Mouse (Mus musculus) cerebellum, postnatal 14 days (tissue): ENCODE measurements at regions not wholly inside any gene's neighbourhood (a gene's known extent, or its start where the extent isn't known, plus 50 kb on each side); places are given as distances from the start of the nearest gene placed in this dataset.
A peak's percentile ranks its signal among the peaks of the same experiment; 100 is the strongest.

Source experiments
- DNase-seq, 2 experiments: peaks; one replicate each; pipeline ENCODE4 v3.0.0; 2021; ENCODE audit warnings: mixed read lengths in 2 of 2

DNA sequence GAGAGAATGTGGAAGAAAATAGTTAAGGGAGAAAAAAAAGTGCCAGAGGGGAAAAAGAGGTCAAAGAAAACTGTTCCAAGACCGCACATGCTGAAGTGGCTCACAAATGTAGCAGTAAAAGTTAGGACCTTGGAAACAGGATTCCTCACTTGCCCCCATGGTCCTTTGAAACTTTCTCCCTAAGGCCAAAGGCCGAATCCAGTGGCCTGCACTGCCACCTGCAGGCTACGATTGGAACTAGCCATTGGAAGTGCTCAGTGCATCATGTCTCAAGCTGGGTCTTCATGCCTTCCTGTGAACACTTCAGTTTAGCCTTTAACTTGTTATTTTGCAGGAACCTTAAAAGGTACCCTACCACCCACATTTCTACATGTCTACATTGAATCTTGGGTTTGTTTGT, 56.3 kb upstream of the Mctp2 start:
- peak; percentile 82 to 84 for DNase-seq

DNA sequence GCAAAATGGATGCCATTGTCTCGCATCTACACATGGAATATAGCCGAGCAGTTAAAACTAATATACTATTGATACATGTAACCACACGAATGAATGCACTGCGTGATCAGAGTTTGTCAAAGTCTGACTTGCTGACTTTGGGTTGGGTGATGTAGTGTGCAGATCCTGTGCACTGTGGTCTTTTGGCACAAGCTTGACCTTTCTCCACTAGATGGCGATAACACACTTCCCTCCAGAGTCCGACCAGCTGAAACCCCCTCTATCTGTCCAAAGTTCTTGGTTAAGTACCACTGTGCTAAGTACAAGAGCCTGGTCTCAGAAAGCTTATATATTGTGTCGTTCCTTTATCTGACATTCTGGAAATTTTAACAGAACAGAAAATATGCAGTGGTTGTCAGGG, 84.9 kb upstream of the Mctp2 start:
- DNase-seq: peak; percentile 26 to 45

DNA sequence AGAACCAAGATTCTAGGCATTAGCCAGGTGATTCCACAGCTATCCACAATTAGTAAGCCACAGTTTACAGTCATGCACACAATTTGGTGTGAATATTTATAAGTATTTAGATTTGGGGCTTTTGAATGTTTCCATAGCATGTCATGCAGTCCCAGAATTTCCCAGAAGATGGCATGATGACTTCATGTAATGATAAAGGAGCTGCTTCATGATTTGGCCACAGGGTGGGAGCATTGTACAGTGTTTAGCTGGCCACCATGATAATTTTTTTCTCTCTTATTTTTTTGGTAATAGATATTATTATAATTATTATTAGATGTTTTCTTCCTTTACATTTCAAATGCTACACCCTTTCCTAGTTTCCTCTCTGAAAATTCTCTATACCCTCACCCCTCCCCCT, 93.6 kb upstream of the Mctp2 start:
- peak; percentile 82 to 86 for DNase-seq

GRCm38 (mm10) chr7:72406131-72406530, 99.7 kb upstream of the Mctp2 start:
- no peak for DNase-seq

GRCm38 (mm10) chr7:72408409-72408986, 102.1 kb upstream of the Mctp2 start:
- DNase-seq: no peak

GRCm38 (mm10) chr7:72438552-72438951, 132.1 kb upstream of the Mctp2 start:
- DNase-seq: peak; percentile 54 to 64

- DNase-seq: peak; percentile 11 to 22
These were observed 135.6 kb upstream of the Mctp2 start for GRCm38 (mm10) chr7:72442001-72442400.

DNA sequence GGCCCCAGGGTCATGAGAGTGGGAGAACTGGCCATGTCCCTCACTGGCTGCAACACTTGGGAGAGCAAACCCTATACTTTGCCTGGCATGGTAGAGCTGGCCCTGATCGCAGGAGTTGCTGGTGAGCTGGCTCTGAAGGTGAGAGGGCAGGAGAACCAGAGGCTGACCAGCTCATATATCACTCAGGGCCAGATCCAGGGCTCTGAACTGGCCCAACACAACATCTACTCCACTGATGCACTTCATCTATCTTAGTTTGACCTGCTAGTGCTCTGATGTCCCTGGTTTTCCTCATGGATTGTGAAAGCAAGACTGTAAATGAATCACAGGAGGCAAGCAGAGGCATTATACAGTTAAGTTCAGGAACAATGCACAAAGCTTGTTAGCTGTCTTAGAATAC, 137.6 kb upstream of the Mctp2 start:
- DNase-seq: no peak

GRCm38 (mm10) chr7:72444792-72445191, 138.4 kb upstream of the Mctp2 start:
- DNase-seq: peak in 1 of 2 experiments; percentile 8

DNA sequence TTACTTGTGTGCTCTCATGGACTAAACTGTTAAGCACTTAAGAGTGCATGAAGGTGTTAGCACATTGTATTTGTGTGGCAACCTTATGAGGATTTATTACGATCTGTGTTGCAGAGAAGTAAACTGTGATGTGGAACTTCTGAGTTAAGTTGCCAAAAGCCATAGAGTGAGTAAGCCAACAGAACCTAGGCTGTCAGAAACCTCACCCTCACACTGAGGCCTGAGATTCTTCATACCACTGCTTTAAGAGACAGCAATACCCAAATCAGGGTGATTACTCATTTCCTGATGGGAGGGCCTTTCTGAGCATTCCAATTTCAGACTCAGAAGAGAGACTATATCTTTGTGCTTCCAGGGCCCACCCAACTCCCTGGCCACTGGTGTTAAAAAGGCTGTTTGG, 140.5 kb upstream of the Mctp2 start:
- no peak for DNase-seq

DNA sequence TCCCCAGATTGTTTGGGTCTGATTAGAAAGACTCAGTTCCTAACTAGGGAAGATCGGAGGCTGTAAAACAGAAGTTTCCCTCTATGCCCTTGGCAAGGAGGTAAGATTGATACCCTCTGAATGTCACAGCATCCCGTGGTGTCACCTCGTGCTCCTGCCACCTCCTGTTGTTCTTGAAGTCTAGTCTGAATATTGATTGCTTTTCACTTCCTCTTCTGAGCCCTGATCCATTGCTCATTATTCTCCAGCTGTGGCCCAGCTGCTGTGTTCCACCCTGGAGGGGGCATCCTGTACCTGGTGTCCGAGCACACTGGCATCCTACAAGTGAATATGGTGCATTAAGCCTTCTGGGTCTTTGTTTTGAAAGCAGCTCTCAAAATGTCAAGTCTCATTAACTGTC, 156.6 kb upstream of the Mctp2 start:
- no peak for DNase-seq

- no peak for DNase-seq
These were observed 158.2 kb upstream of the Mctp2 start for GRCm38 (mm10) chr7:72464658-72465057.

DNA sequence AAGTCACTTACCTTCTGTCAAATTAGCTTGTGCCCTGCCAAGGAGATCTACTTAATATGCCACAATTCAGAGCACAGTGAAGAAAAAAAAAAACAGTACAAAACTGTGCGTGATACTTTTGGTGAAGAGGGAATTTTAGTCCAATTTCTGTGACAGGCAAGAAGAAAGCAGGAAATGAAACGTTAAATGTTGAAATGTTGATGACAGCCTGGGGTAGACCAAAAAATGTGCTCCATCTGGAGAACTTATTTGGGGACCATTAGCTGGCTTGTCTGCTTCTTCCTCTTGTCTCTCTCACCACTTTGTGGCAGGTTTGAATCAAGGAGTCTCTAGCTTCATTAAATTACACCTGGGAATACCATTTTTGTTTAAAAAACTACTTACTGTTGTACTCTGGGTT, 163.3 kb upstream of the Mctp2 start:
- DNase-seq: no peak

- DNase-seq: peak; percentile 35 to 44
These were observed 168.3 kb upstream of the Mctp2 start for GRCm38 (mm10) chr7:72474751-72475150.

GRCm38 (mm10) chr7:72478936-72479335, 172.5 kb upstream of the Mctp2 start:
- no peak for DNase-seq

GRCm38 (mm10) chr7:72481275-72481674, 174.9 kb upstream of the Mctp2 start:
- no peak for DNase-seq

- DNase-seq: no peak
These were observed 183.8 kb upstream of the Mctp2 start for GRCm38 (mm10) chr7:72490161-72490560.

DNA sequence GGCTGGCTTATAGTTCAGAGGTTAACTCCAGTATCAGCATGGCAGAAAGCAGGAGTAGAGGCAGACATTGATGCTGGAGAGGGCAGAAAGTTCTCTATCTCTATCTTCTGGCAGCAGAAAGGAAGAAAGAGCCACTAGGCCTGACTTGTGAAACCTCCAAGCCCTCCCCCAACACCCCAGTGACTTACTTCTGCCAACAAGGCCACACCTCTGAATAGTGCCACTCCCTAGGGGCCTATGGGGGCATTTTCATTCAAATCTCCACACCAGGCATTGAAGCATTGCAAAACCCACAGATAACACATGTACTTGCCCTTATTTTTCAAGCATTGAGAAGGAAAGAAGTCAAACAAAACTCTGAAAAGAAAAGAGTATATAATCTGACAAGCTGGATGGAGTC, 186.9 kb upstream of the Mctp2 start:
- no peak for DNase-seq

- DNase-seq: no peak
These were observed 190.7 kb upstream of the Mctp2 start for GRCm38 (mm10) chr7:72496933-72497631.

DNA sequence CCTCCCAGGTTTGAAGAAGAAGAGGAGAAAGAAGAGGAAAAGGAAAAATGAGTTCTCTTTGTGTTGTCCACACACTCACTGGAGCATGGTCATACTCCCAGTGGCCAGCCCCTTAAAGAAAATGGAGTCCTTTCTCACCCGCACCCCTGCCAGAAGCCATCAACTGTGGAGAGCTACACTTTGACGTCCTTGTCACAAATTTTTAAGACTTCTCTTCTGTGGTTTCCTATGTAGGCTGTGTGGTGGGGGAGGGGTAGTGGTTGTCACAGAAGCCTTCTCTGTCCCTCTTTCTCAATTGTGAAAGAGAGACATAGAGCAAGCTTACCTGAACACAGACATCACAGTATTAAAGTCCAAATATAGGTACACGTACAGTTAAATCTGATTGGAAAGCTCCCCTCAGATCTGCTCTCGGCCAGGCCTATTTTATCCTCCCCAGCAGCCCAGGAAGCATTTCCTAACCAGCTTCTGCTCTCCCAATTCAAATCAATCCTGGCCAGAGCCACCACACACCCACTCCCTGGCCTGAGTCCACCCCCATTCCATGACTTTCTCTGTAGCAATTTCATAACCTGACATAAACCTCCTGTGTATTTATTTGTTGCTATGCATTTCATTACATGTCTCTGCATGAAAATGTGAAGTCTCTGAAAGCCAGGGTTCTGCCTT, 192.3 kb upstream of the Mctp2 start:
- peak; percentile 27 for DNase-seq

DNA sequence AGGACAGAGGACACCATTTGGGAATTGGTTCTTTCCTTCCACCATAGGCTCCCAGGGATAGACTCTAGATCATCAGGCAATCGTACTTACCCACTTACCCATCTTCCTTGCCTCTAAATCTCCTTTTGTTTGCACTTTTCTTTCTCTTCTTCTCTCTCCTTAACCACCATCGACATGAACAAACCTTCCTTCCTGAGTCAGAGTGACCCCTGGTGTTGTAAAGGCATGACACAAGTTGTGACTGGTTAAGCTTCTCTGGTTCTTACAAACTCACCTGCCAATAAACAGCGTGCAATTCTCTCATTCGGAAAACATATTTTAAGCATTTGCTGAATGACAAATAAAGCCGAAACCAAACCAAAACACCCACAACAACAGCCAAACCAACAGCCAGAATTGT, 193.4 kb upstream of the Mctp2 start:
- DNase-seq: no peak

GRCm38 (mm10) chr7:72500190-72500589, 193.8 kb upstream of the Mctp2 start:
- DNase-seq: no peak

DNA sequence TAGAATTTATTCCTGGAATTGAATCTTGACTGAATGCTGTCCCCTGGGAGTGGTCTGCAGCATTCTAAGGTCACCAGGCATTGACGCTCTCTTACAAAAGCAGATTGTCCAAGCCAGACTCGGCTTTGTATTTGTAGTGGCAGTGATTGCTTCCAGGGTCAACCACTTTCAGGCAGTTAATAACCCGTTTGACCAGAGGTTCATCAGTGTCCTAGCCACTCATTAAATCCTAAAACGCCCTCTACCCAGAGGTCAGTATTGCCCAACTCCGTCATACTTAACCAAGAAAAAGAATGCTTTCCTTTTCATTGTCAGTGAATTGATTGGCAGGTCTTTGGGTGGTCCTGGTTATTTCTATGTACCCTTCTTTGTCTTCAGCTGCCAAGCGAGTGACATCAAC, 194.6 kb upstream of the Mctp2 start:
- DNase-seq: no peak

DNA sequence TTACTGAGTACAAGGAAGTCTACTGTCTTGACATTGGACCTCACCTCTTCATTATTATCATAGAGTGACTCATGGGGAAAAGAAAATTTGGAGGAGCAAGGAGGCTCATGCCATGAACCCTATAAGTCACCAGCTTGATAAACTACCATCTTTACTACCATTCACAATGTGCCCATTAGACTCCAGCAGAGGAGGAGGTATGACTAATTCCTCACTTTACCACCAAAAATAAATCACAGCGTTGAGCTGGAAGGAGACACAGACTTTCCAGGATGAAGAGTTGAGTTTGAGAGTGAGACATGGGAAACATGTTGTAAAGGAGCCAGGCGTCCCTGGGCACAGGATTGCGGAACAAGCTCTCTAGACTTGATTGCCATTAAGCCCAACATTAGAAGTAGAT, 195.0 kb upstream of the Mctp2 start:
- no peak for DNase-seq
